Mouse (Mus musculus): ENCODE results near the gene Cpt1c. TPM values are rescaled to one million over a fixed set of nuclear protein-coding genes. Genes with fewer than 3 reads are reported as not detected.
A peak's percentile ranks its signal among the peaks of the same experiment; 100 is the strongest.

The Cpt1c gene
- polyA plus RNA-seq, 1 experiment, result 6.8 TPM

- 1% methylated on average over 69 of the region's 69 CpGs for WGBS
- TF ChIP-seq CTCF (IDR thresholded peaks at IDR 0.05; ENCODE audit: borderline replicate concordance, control insufficient read depth, extremely low read depth, insufficient read depth, low read length, poor library complexity), result peak; percentile 34; the same call in 1 of the 2 replicates
- no peak for TF ChIP-seq POLR2A (IDR thresholded peaks at IDR 0.05; ENCODE audit: control insufficient read depth, extremely low read depth, insufficient read depth, low read length, poor library complexity)
- Histone ChIP-seq H3K4me1 (replicated peaks; ENCODE audit: control insufficient read depth, insufficient read depth, low read length) (peaks cover 3% of the 10 kb centered on the region), H3K27ac (ENCODE audit: control insufficient read depth, insufficient read depth, low read length) (peak within 1 kb of the TSS; percentile 64; the same call in 1 of the 2 replicates), H3K4me3 (ENCODE audit: control insufficient read depth, insufficient read depth, low read length) (peak within 1 kb of the TSS; percentile 86), H3K36me3 (ENCODE audit: control insufficient read depth, insufficient read depth, low read length) (peaks cover 13% of the 10 kb centered on the region; the same call in 1 of the 2 replicates), H3K27me3 (ENCODE audit: control insufficient read depth, insufficient read depth, low read length) (no peaks in the 10 kb centered on the region)
- DNase-seq, result peak; percentile 99
Measured at GRCm38 (mm10) chr7:45015957-45016612, 41.4 kb upstream of the Cpt1c start, which contains the start of gene Scaf1. Gene Scaf1, minus strand, starts transcription at chr7:45016363.

GRCm38 (mm10) chr7:45015344-45015956 lies 40.8 kb upstream of the Cpt1c start:
- DNase-seq, result no peak
- peaks cover 13% of the 10 kb centered on the region; the same call in 1 of the 2 replicates for H3K36me3 ChIP-seq (ENCODE audit: control insufficient read depth, insufficient read depth, low read length)
- peak overlapping the region; percentile 86 for H3K4me3 ChIP-seq (ENCODE audit: control insufficient read depth, insufficient read depth, low read length)
- TF ChIP-seq POLR2A (IDR thresholded peaks at IDR 0.05; ENCODE audit: control insufficient read depth, extremely low read depth, insufficient read depth, low read length, poor library complexity) (no peak), CTCF (IDR thresholded peaks at IDR 0.05; ENCODE audit: borderline replicate concordance, control insufficient read depth, extremely low read depth, insufficient read depth, low read length, poor library complexity) (no peak)
- peaks cover 3% of the 10 kb centered on the region for H3K4me1 ChIP-seq (replicated peaks; ENCODE audit: control insufficient read depth, insufficient read depth, low read length)
- under 1% methylated on average over 20 of the region's 20 CpGs for WGBS
- H3K27ac ChIP-seq (ENCODE audit: control insufficient read depth, insufficient read depth, low read length), result peak overlapping the region; percentile 2; the same call in 1 of the 2 replicates
- H3K27me3 ChIP-seq (ENCODE audit: control insufficient read depth, insufficient read depth, low read length), result no peaks in the 10 kb centered on the region

GRCm38 (mm10) chr7:45014096-45014451 lies 39.4 kb upstream of the Cpt1c start:
- Histone ChIP-seq H3K4me3 (ENCODE audit: control insufficient read depth, insufficient read depth, low read length) (no peak overlapping the region), H3K36me3 (ENCODE audit: control insufficient read depth, insufficient read depth, low read length) (peaks cover 20% of the 10 kb centered on the region), H3K27me3 (ENCODE audit: control insufficient read depth, insufficient read depth, low read length) (no peaks in the 10 kb centered on the region), H3K27ac (ENCODE audit: control insufficient read depth, insufficient read depth, low read length) (no peak overlapping the region), H3K4me1 (replicated peaks; ENCODE audit: control insufficient read depth, insufficient read depth, low read length) (peaks cover 1% of the 10 kb centered on the region)
- no peak for DNase-seq
- 95% methylated on average over 3 of the region's 3 CpGs for WGBS
- no peak for TF ChIP-seq POLR2A (IDR thresholded peaks at IDR 0.05; ENCODE audit: control insufficient read depth, extremely low read depth, insufficient read depth, low read length, poor library complexity)
- no peak for TF ChIP-seq CTCF (IDR thresholded peaks at IDR 0.05; ENCODE audit: borderline replicate concordance, control insufficient read depth, extremely low read depth, insufficient read depth, low read length, poor library complexity)

- no peaks in the 10 kb centered on the region for H3K27me3 ChIP-seq (ENCODE audit: control insufficient read depth, insufficient read depth, low read length)
- H3K36me3 ChIP-seq (ENCODE audit: control insufficient read depth, insufficient read depth, low read length), result peaks cover 20% of the 10 kb centered on the region
- no peak for TF ChIP-seq POLR2A (IDR thresholded peaks at IDR 0.05; ENCODE audit: control insufficient read depth, extremely low read depth, insufficient read depth, low read length, poor library complexity)
- TF ChIP-seq CTCF (IDR thresholded peaks at IDR 0.05; ENCODE audit: borderline replicate concordance, control insufficient read depth, extremely low read depth, insufficient read depth, low read length, poor library complexity), result no peak
- no peaks in the 10 kb centered on the region; the same call in none of the 2 replicates for H3K4me1 ChIP-seq (replicated peaks; ENCODE audit: control insufficient read depth, insufficient read depth, low read length)
- no peak overlapping the region for H3K4me3 ChIP-seq (ENCODE audit: control insufficient read depth, insufficient read depth, low read length)
- 97% methylated on average over 16 of the region's 16 CpGs for WGBS
- DNase-seq, result no peak
- H3K27ac ChIP-seq (ENCODE audit: control insufficient read depth, insufficient read depth, low read length), result no peak overlapping the region
Measured at GRCm38 (mm10) chr7:45013366-45014095, 38.9 kb upstream of the Cpt1c start.

GRCm38 (mm10) chr7:45012824-45013223 lies 38.2 kb upstream of the Cpt1c start:
- 96% methylated on average over 4 of the region's 4 CpGs for WGBS
- Histone ChIP-seq H3K27me3 (ENCODE audit: control insufficient read depth, insufficient read depth, low read length) (no peaks in the 10 kb centered on the region), H3K4me1 (replicated peaks; ENCODE audit: control insufficient read depth, insufficient read depth, low read length) (no peaks in the 10 kb centered on the region; the same call in 1 of the 2 replicates), H3K36me3 (ENCODE audit: control insufficient read depth, insufficient read depth, low read length) (peaks cover 26% of the 10 kb centered on the region), H3K27ac (ENCODE audit: control insufficient read depth, insufficient read depth, low read length) (no peak overlapping the region), H3K4me3 (ENCODE audit: control insufficient read depth, insufficient read depth, low read length) (no peak overlapping the region)
- DNase-seq, result no peak
- TF ChIP-seq POLR2A (IDR thresholded peaks at IDR 0.05; ENCODE audit: control insufficient read depth, extremely low read depth, insufficient read depth, low read length, poor library complexity), result no peak
- TF ChIP-seq CTCF (IDR thresholded peaks at IDR 0.05; ENCODE audit: borderline replicate concordance, control insufficient read depth, extremely low read depth, insufficient read depth, low read length, poor library complexity), result no peak

GRCm38 (mm10) chr7:45012011-45012410 lies 37.4 kb upstream of the Cpt1c start:
- peaks cover 30% of the 10 kb centered on the region for H3K36me3 ChIP-seq (ENCODE audit: control insufficient read depth, insufficient read depth, low read length)
- 96% methylated on average over 6 of the region's 6 CpGs for WGBS
- TF ChIP-seq CTCF (IDR thresholded peaks at IDR 0.05; ENCODE audit: borderline replicate concordance, control insufficient read depth, extremely low read depth, insufficient read depth, low read length, poor library complexity) (no peak), POLR2A (IDR thresholded peaks at IDR 0.05; ENCODE audit: control insufficient read depth, extremely low read depth, insufficient read depth, low read length, poor library complexity) (no peak)

More at GRCm38 (mm10) chr7:45012011-45012410, 37.4 kb upstream of the Cpt1c start:
- H3K27ac ChIP-seq (ENCODE audit: control insufficient read depth, insufficient read depth, low read length), result no peak overlapping the region
- no peak for DNase-seq
- H3K4me1 ChIP-seq (replicated peaks; ENCODE audit: control insufficient read depth, insufficient read depth, low read length), result no peaks in the 10 kb centered on the region; the same call in 1 of the 2 replicates
- H3K4me3 ChIP-seq (ENCODE audit: control insufficient read depth, insufficient read depth, low read length), result no peak overlapping the region
- no peaks in the 10 kb centered on the region for H3K27me3 ChIP-seq (ENCODE audit: control insufficient read depth, insufficient read depth, low read length)
